Comparison of ENCODE assay signal across 10 mouse cellular contexts in the genomic region with DNA sequence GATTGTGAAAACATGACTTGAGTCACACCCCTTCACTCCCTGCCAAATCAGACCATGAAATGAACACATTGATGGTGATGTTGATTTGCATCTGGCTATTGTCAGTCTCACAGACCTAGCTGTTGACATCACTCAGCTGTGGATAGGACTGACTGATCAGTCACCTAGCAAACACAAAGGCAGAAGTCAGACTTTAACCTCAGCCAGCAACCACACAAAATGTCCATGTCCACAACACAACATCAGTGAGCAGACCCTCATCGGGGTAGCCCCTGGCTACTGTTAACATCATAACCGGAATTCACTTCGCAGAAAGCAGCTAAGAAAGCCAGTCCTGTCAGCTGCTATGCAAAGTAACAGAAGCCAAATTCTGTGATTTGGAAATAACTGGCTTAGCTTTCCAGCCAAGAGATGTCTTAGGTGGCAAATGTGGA.
A peak's percentile ranks its signal among the peaks of the same experiment; 100 is the strongest.
DNase-seq lines count a peak whose midpoint lies in the region; ATAC-seq and TF ChIP-seq lines count a peak whose summit lies in the region.
"Had no signal": no experiment of that assay in that cellular context is flagged by ENCODE, and none has a peak within 500 bp of the region (broad histone marks: within the 10 kb centered on the region; RNA-seq: fewer than 3 reads in every experiment).

No protein-coding gene starts in this region.

- H3K4me2 ChIP-seq in lung, embryonic 14.5 days = no peak overlapping the region
- peak overlapping the region; percentile 31; the same call in 1 of the 2 replicates for H3K4me2 ChIP-seq in heart, embryonic 12.5 days
- H3K4me2 ChIP-seq: stomach, embryonic 15.5 days had no signal

- no peaks in the 10 kb centered on the region for H3K9me3 ChIP-seq in lung, embryonic 14.5 days (ENCODE audit: low read depth, low read length)
- no peaks in the 10 kb centered on the region for H3K9me3 ChIP-seq in heart, embryonic 12.5 days (replicated peaks)
- H3K9me3 ChIP-seq: stomach, embryonic 15.5 days had no signal

- no peaks in the 10 kb centered on the region for H3K27me3 ChIP-seq in lung, embryonic 14.5 days (ENCODE audit: insufficient read depth, low read length)
- H3K27me3 ChIP-seq in heart, embryonic 12.5 days (replicated peaks) = no peaks in the 10 kb centered on the region
- H3K27me3 ChIP-seq: stomach, embryonic 15.5 days had no signal

- peak; percentile 59 for DNase-seq in lung, embryonic 14.5 days
- DNase-seq in lung, postnatal 4 days = no peak
- peak; percentile 5 for DNase-seq in lung, postnatal 14 days
- no peak for DNase-seq in kidney, postnatal 25 days
- DNase-seq in layer of hippocampus, adult 8-10 months (ENCODE audit: low spot score in 2 of 2) = no peak
- no peak for DNase-seq in spleen, adult 18-20 months
- DNase-seq: kidney, adult 11 months had no signal

- 0 out of 2 replicates have a peak overlapping the region, but pooled peaks have one; percentile 18 for H3K27ac ChIP-seq in lung, embryonic 14.5 days (ENCODE audit: low read depth)
- H3K27ac ChIP-seq in heart, embryonic 12.5 days (ENCODE audit: poor library complexity, severe bottlenecking) = peak overlapping the region; percentile 62; the same call in 1 of the 2 replicates
- H3K27ac ChIP-seq: stomach, embryonic 15.5 days had no signal

- H3K36me3 ChIP-seq in lung, embryonic 14.5 days (ENCODE audit: insufficient read depth) = no peaks in the 10 kb centered on the region
- H3K36me3 ChIP-seq in heart, embryonic 12.5 days = no peaks in the 10 kb centered on the region
- H3K36me3 ChIP-seq: stomach, embryonic 15.5 days had no signal

- TF ChIP-seq CTCF in lung, embryonic 14.5 days (IDR thresholded peaks at IDR 0.05; ENCODE audit: low read depth) = no peak

- H3K4me3 ChIP-seq in lung, embryonic 14.5 days (ENCODE audit: low read depth, low read length) = no peak overlapping the region
- H3K4me3 ChIP-seq in heart, embryonic 12.5 days = no peak overlapping the region
- H3K4me3 ChIP-seq: stomach, embryonic 15.5 days had no signal

- no peak overlapping the region for H3K9ac ChIP-seq in lung, embryonic 14.5 days
- H3K9ac ChIP-seq in heart, embryonic 12.5 days = no peak overlapping the region
- H3K9ac ChIP-seq: stomach, embryonic 15.5 days had no signal

- 47% methylated on average over 3 of the region's 3 CpGs for WGBS in lung, embryonic 14.5 days
- 43% methylated on average over 3 of the region's 3 CpGs for WGBS in heart, embryonic 12.5 days

- ATAC-seq in lung, embryonic 14.5 days (ENCODE audit: insufficient read depth) = peak; percentile 66
- ATAC-seq in heart, embryonic 12.5 days (ENCODE audit: insufficient number of reproducible peaks, low FRiP score) = no peak
- ATAC-seq in inflammation-experienced regulatory T-cells, adult 6 months = no peak

- H3K4me1 ChIP-seq in lung, embryonic 14.5 days (ENCODE audit: insufficient read depth) = no peaks in the 10 kb centered on the region
- peaks cover 7% of the 10 kb centered on the region; the same call in 1 of the 2 replicates for H3K4me1 ChIP-seq in heart, embryonic 12.5 days (replicated peaks)
- H3K4me1 ChIP-seq: stomach, embryonic 15.5 days had no signal

Comparison
In these comparisons a context has a peak if more than half of its experiments do, and no peak if none do; other contexts are left out.
1. DNase-seq: peak in lung, embryonic 14.5 days (single experiment) and lung, postnatal 14 days (single experiment); none in lung, postnatal 4 days (0 of 2), kidney, postnatal 25 days (0 of 2), layer of hippocampus, adult 8-10 months (0 of 2) and spleen, adult 18-20 months (0 of 2).